Mouse (Mus musculus) cerebellum, adult 11 months (tissue): ENCODE results near the gene Srsf1.
"Not testable (repeated sequence)": the region's sequence is repeated elsewhere in the genome, so short reads cannot be mapped to it uniquely, and the experiment has no call there.

ENCODE experiments used
- DNase-seq: peaks from one replicate; pipeline ENCODE4 v3.0.0; 2022

Srsf1 gene

GRCm38 (mm10) chr11:88044314-88044713 lies 2.9 kb upstream of the Srsf1 start:
- no peak for DNase-seq

GRCm38 (mm10) chr11:88045159-88045558 lies 2.0 kb upstream of the Srsf1 start:
- not testable (repeated sequence) for DNase-seq

DNA sequence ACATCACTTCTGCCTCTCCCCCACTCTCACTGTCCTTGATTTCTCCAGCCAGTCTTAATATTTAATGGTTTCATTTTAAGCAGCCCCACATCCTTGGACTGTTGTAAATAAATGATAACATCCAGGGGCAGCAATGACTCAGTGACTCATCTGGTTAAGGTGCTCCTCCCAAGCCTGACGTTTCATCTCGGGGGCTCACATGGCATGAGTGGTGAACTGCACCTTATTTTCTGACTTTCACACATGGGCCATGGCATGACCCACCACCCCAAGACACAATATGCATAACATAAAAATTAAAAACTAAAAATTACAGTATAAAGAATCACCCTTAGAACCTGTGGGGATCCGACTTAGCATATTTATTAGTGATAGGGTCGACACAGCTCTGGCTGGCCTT lies 1.3 kb upstream of the Srsf1 start:
- no peak for DNase-seq

- peak; percentile 37 for DNase-seq
Observed at GRCm38 (mm10) chr11:88046323-88046937, 743 bp upstream of the Srsf1 start.

DNA sequence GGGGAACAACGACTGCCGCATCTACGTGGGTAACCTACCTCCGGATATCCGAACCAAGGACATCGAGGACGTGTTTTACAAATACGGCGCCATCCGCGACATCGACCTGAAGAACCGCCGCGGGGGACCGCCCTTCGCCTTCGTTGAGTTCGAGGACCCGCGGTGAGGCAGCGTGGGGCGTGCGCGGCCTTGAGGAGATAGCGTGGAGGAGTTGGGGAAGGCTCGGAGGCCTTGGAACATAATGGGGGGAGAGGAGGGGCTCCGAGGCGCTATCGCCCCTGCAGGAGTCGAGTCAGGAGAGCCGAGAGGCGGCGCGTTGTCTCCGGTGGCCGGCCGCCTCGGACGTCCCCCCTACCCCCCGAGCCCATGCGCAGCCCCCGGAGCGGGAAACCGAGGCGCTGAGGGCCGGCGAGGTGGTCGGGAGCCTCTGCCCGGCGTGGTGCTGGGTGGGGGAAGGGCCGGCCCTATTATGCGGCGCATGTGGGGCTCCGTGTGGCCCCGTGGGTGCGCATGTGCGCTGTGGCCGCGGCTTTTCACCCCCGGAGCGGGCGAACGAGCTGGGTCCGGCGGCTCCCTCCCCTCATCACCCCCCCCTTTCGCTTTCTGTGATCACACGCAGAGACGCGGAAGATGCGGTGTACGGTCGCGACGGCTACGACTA lies 828 bp downstream of the Srsf1 start:
- DNase-seq = peak; percentile 64

DNA sequence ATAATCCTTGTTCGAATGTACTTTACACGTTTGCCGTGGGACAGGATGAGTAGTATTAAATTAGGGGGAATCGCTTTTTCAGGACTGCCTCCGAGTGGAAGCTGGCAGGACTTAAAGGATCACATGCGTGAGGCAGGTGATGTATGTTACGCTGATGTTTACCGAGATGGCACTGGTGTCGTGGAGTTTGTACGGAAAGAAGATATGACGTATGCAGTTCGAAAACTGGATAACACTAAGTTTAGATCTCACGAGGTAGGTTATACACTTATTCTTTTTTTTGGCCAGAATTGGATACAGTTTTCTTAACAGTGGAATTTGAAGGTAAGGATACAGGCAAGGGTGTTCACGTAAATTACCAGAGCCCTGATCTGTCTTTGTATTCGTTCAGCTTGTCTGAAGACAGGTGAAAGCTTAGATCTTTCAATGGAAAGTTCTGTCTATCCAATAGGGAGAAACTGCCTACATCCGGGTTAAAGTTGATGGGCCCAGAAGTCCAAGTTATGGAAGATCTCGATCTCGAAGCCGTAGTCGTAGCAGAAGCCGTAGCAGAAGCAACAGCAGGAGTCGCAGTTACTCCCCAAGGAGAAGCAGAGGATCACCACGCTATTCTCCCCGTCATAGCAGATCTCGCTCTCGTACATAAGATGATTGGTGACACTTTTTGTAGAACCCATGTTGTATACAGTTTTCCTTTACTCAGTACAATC lies 1.9 kb downstream of the Srsf1 start:
- no peak for DNase-seq

DNA sequence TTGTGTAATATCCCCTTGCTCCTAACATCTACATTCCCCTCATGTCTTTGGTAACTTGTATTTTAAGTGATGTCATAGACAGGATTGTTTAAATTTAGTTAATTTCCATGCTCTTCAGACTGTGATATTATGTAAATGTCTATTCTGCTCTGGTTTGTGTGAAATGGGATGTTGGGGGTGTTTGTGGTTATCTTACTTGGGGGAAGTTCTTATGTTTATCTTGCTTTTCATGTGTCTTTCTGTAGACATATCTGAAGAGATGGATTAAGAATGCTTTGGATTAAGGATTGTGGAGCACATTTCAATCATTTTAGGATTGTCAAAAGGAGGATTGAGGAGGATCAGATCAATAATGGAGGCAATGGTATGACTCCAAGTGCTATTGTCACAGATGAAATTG lies 2.6 kb downstream of the Srsf1 start:
- no peak for DNase-seq

- DNase-seq = no peak
Observed at GRCm38 (mm10) chr11:88052638-88053037, 5.5 kb downstream of the Srsf1 start.

DNA sequence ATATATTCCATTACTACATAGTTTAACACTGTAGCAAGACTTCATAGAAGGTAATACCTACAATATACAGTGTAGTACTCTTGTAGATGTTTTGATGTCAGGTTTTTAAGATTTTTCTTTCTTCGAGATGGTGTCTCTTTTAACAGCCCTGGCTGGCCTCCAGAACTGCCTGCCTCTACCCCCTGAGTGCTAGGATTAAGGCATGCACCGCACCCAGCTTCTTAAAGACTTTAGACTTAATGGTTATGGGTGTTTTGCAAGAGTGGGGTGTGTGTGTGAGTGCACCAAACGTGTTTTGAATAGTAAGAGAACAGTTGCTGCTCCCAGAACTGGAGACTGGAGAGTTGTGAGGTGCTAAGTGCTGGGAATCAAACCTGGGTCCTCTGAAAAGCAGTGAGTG lies 6.6 kb downstream of the Srsf1 start:
- no peak for DNase-seq

- peak; percentile 37 for DNase-seq
Observed at GRCm38 (mm10) chr11:88054589-88054988, 7.4 kb downstream of the Srsf1 start.

DNA sequence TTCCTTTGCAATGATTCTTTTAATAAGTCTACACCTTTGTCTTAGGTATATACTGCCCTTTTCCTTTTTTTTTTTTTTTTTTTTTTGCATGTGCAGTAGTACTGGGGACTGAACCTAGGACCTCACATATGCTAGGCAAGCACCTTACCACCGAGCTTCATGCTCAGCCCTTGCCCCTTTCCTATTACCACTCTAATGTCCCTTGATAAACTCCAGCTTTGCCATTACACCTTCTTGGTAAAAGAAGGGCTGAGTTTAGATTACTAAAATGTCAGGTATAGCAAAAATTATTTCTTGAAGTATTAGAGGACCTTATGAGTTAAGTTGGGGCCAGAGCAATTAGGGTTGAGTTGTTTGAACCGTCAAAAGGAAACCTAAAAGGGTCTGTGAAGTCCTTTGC lies 8.6 kb downstream of the Srsf1 start:
- no peak for DNase-seq

DNA sequence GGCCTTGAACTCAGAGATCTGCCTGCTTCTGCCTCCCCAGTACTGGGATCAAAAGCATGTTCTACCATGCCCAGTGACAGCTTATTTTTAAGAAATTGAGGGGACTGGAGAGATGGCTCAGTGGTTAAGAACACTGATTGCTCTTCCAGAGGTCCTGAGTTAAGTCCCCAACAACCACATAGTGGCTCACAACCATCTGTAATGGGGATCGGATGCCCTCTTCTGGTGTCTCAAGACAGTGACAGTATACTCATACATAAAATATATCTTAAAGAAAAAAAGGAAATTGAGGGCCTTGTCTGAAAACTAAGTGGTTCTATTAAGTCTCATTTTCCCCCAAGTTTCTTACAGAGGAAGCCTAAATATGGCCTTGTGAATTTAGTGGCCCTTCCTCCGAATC lies 10.6 kb downstream of the Srsf1 start:
- no peak for DNase-seq

DNA sequence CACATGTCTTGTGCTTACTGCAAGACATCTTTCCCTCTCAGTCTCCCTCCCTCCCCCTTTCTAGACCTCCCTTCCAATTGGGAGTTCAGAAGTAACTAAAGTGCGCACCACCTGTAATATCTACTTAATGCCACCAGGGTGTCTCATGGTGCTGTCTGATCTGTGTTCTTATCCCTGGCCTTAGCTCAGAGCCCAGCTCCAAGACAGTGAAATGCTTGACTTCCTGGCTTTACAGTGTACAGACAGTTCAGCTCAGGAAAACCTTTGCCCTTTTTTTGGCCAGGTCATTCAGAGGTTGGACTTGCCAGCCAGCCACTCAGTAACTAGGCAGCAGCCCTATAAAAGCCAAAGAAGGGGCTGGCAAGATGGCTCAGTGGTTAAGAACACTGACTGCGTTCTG lies 12.0 kb downstream of the Srsf1 start:
- no peak for DNase-seq

GRCm38 (mm10) chr11:88061892-88062625 lies 14.9 kb downstream of the Srsf1 start:
- no peak for DNase-seq

- no peak for DNase-seq
Observed at GRCm38 (mm10) chr11:88065732-88066131, 18.6 kb downstream of the Srsf1 start.

DNA sequence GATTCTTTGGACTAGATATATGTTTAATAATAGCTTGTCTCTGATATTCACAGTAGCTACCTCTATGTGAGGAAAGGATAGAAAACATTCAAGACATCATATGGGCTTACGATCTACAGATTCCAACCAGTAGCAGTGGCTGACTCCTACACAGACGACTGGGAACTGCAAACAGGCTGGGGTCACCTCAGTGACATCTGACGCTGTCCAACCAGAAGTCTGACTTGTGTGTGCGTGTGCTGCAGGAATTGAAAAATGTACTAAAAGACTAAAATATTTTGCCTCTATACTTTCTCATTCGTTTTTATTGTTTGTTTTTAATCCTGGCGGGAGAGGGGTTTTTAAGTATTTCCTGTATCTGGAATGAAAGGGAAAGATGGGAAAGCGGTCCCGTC lies 20.0 kb downstream of the Srsf1 start:
- no peak for DNase-seq

DNA sequence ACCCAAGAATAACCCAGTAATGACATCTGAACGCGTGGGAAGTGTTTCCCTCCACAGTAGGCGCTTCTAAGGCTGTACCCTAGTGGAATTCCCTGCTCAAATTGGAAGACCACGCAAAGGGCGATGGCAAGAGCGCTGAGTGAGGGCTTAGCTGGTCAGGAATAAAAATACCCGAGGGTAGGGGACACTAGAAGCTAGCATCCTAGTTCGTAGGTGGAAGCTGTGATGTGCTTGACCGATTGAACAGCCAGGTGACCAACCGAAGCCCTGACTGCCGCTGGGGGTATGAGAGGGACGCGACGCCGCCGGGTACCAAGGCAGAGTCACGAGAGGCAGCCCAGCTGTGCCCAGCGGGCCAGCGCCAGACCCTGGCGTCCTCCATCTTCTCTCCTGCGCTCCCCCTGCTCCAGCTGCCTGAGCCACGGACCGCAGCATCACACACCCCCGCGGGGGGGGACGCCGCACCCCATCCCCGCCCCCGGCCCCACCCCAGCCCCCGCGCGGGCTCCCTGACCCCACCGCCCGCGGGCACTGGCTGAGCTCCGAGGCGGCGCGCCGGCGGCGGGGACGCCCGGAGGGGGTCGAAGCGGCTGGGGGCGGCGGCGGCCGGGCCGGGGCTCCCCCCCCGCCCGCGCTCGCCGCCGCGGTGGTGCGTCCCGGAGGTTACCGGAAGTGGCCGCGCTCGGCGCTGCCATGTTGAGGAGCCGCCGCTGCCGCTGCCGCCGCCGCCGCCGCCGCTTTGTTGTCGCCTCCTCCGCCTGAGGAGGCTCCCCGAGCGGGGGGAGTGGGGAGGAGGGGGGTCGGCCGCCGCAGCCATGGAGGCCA lies 20.6 kb downstream of the Srsf1 start, which contains the start of gene Vezf1:
TSS of gene Vezf1 (plus strand) at position 694 of the 825 bp plus-strand sequence.
- peak; percentile 68 for DNase-seq

GRCm38 (mm10) chr11:88068411-88069245 lies 21.5 kb downstream of the Srsf1 start:
- peak; percentile 50 for DNase-seq

- no peak for DNase-seq
Observed at GRCm38 (mm10) chr11:88069246-88069570, 22.0 kb downstream of the Srsf1 start.

DNA sequence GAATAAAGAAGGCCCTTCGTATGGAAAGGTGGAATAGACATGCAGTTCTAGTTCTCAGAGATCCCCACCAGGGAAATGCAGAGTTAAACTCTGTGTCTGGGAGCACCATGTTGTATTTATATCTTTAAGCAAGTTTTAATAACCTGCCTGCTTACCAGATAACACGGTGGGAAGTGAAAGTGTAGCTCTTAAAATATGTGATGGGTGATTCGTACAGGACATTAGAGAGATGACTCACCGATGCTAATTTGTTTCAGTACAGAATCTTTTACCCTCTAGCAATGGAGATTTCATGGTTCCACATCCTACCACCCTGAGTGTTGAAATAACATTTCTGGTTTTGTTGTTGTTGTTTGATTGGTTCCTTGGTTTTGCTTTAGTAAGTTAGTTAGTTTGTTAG lies 23.2 kb downstream of the Srsf1 start:
- DNase-seq = no peak

DNA sequence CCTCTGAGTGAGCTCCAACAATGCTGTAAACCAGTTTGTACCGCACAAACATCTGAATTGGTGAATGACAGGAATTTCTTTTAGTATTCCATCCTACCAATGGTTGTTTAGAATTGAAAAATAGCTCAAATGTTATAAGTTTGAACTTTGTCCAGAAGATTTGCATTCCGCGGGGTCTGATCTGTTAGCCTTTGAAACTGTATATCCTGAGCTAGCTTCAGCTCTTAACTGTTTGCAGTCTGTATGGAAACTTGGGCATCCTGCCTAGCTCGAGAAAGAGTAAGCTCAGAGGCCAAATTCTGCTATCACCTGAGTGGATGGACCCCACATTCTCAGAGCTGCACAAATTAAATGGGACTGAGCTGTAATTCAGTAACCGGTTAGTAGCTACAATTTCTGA lies 23.9 kb downstream of the Srsf1 start:
- DNase-seq = no peak

GRCm38 (mm10) chr11:88073343-88073875 lies 26.2 kb downstream of the Srsf1 start:
- DNase-seq = no peak
